Mouse (Mus musculus): ENCODE data around the gene Ndufa11.

The Ndufa11 gene

DNA sequence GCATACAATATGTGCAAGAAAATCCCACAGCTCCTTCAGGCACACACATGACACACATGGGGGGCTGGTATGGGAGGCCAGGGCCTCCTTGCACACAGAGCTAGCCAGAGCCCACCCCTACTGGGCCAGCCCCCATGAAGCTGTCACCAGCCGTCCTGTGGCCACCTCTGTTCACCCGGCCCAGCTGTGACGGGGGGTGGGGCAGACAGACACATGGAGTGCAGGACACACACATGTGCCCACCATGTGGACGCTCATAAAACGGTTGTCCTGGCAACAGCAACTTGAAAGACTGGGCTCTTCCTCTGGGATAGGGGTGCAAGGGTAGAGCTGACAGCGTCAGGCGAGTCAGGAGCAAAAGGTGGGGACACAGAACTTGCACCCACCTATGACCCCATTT, 41.7 kb downstream of the Ndufa11 start:
- DNase-seq (ENCODE audit: low spot score in 2 of 2) = no peak

- DNase-seq (ENCODE audit: low spot score in 2 of 2) = no peak
Measured at GRCm38 (mm10) chr17:56761077-56761476, 43.5 kb downstream of the Ndufa11 start.

DNA sequence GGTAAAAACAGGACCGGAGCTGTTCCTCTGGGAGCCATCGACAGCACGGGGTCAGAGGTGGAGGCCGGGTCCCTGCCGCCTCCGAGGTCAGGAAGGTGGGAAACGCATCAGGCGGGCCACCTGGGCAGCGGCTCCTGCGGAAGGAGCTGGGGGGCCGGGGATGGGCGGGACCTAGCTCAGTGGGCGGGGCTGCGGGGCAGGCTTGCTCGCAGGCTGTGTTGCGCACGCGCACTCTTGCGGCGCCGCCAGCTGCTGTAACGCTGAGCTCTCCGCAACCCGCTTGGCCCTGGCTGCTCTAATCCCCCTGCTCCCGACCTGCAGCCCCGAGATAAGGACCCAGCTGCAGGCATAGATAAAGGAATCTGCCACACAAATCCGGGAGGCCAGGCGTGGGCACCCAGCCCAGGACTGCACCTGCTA, 44.4 kb downstream of the Ndufa11 start:
- DNase-seq (ENCODE audit: low spot score in 2 of 2) = peak; percentile 82 to 83

DNA sequence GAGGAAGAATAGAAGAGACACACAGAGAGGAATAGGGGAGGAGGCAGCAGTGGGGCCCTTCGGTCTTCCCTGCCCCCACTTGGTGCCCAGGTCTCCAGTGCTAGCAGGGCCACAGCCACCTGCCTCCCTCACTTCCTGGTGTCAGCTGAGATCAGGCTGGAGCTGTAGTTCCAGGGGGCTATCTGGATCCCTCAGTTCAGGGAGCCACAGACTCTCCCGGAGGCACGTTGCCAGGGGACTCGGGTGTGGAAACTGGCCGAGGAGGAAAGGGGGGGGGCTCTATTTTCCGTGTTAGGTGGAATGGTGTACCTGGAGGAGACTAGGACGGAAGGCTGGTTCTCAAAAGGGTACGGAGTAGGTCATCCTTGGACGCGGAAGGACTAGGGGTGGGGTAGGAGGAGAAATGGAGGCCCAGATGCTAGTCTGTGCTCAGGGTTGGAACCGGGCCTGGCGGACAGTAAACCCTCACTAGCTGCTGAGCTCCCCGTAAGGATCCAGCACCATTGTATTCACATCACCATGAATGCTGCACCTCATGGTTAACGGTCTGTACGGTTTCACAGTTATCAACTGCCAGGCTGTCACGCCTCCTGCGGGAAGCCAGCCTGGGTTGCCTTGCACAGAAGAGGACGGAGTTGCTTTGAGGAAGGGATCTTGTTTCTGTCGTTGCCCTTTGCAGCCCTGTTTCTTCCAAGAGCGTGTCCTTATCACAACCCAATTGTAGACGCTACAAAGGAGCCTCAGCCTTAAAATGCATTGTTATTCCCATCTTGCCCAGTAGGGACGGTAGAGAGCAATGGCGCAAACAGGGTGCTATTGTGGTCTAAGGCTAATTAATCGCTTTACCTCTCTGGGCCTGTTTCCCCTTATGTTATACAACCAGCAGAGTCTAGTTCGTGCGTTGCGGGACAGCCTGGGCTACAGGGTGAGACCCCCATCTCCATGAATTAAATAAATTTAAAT, 45.5 kb downstream of the Ndufa11 start:
- peak; percentile 51 to 62 for DNase-seq (ENCODE audit: low spot score in 2 of 2)

DNA sequence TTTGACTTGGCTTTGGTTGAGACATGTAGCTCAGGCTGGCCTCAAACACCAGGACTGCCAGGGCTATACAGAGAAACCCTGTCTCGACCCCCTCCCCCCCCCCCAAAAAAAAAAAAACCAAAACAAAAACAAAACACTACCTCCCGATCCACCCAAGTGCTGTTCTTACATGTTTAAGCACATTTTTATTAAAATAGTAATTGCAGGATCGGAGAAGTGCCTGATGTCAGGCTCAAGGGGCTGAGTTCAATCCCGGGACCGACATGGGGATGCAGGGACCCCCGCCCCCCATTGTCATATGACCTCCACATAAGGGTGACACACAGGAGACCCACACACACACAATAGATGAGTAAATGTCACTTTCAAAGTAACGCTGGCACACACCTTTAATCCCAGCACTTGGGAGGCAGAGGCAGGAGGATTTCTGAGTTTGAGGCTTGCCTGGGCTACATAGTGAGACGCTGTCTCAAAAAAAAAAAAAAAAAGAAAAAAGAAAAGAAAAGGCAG, 46.2 kb downstream of the Ndufa11 start:
- no peak for DNase-seq (ENCODE audit: low spot score in 2 of 2)

GRCm38 (mm10) chr17:56764474-56765354, 47.1 kb downstream of the Ndufa11 start, which contains the start of gene Dus3l:
Gene Dus3l (plus strand): TSS chr17:56764757.
- peak; percentile 89 to 91 for DNase-seq (ENCODE audit: low spot score in 2 of 2)

DNA sequence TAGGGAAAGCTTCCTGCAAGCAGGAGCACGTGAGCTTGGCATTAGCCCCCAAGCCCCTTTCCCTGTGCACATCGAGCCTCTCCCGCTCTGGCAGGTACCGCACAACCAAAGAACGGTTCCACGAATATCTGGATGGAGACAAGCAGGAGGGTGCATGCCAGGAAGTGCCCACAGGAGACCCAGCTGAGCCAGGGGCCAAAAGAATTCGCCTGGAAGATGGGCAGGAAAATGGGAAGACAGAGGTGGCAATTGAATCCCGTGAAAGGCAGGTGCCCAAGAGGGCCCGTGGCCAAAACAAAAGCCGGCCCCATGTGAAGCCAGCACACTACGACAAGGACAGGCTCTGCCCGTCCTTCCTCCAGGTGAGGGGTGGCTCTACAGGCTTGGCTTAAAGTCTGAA, 47.9 kb downstream of the Ndufa11 start:
- DNase-seq (ENCODE audit: low spot score in 2 of 2) = no peak

DNA sequence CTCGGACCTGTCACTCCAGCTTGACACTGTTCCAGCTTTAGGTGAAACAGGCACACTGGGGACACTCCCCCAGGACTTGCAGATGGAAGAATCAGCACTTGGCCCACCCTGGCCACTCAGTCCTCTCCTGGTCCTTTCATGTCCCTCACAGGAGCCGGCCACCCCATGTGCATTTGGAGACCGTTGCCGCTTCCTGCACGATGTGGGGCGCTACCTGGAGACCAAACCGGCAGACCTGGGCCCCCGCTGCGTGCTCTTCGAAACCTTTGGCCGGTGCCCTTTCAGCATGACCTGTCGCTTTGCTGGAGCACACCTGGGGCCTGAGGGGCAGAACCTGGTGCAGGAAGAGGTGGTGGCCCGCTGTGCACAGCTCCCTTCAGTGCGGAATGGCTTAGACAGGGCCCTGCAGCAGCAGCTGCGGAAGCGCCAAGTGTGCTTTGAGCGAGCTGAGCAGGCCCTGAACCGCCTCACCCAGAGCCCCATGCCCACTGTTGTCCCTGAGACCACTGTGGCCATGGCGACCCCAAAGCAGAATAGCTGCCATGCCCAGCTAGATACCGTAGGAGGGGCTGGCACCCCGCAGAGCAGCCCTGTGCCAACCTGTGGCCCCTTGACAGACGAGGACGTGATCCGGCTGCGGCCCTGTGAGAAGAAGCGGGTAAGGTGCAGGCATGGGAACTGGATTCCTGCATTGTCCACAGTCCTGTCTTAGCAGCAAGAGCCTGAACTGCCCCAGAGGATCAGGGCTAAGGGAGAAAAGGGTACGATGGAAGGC, 49.3 kb downstream of the Ndufa11 start:
- DNase-seq (ENCODE audit: low spot score in 2 of 2) = no peak

DNA sequence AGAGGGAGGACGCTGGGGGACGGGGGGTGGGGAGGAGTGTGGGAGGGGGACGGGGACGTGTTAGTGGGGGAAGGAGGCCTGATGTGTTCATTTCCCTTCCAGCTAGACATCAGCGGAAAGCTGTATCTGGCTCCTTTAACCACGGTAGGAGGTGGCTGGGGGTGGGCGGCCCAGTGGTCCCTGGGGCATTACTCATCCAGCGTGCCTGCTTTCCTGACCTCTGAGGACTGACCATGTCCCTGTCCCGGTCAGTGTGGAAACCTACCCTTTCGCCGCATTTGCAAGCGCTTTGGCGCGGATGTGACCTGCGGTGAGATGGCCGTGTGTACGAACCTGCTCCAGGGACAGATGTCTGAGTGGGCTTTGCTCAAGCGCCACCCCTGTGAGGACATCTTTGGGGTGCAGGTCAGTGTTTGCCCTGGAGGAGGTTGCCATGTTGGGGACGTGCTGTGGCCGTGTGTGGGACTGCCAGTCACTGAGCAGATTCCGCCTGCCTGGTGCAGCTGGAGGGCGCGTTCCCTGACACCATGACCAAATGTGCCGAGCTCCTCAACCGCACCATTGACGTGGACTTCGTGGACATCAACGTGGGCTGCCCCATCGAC, 50.1 kb downstream of the Ndufa11 start:
- no peak for DNase-seq (ENCODE audit: low spot score in 2 of 2)

DNA sequence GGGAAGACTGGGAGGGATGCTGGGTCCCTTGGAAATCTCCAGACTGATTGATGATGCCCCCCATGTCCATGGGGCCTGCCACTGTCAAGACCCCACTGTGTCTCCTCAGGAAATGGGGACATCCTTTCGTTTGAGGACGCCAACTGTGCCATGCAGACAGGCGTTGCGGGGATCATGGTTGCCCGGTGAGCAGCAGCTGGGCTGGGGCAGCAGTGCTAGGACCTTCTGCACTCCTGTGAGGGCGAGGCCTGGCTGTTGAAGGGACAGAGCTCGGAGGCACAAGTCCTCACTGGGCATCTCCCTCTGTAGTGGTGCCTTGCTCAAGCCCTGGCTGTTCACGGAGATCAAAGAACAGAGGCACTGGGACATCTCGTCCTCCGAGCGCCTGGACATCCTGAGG, 51.4 kb downstream of the Ndufa11 start:
- DNase-seq (ENCODE audit: low spot score in 2 of 2) = no peak

DNA sequence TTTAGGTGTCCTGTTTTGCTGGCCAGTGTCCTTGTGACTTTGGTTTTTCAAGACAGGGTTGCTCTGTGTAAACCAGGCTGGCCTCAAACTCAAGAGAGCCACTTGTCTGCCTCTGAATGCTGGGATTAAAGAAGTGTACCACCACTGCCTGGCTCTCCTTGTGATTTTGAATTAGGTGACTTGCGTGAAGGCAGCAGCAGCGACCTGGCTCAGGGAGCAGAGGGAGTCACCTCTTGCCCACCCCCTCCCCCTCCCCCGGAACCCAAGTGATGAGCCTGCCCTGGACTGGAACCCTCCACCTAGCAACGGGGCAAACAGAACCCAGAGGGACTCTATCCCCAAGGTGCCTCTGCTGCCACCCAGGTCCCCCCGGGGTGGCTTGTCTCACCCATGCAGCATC, 52.4 kb downstream of the Ndufa11 start, which contains the start of gene Prr22:
Prr22 (plus strand) TSS at position 301 of the 400 bp plus-strand sequence.
- DNase-seq (ENCODE audit: low spot score in 2 of 2) = no peak

Measured in heart, adult 9 months (tissue).